Mouse (Mus musculus) spleen, adult 2 months (tissue): ENCODE results near the gene Adora3. TPM values are rescaled to one million over a fixed set of nuclear protein-coding genes. Genes with fewer than 3 reads are reported as not detected.
A peak's percentile ranks its signal among the peaks of the same experiment; 100 is the strongest.

Experiments
- DNase-seq, 2 experiments: peaks; one replicate each; pipeline versions ENCODE4 v3.0.0 to v3.0.0-alpha.2; 2012 to 2021; ENCODE audit warnings: low spot score in 2 of 2, low read depth in 1 of 2
- H3K27ac ChIP-seq: fragments of 200-500 bp; 2 replicates; pipeline ENCODE4 v1.5.1; 2012; ENCODE audit warnings: low read length, inconsistent platforms; ENCODE audit not compliant: insufficient read depth
- H3K27me3 ChIP-seq: fragments of 200-500 bp; 2 replicates; pipeline ENCODE4 v1.6.1; 2012; ENCODE audit warnings: mild to moderate bottlenecking, moderate library complexity, low read length, inconsistent platforms; ENCODE audit not compliant: control insufficient read depth, insufficient read depth
- H3K36me3 ChIP-seq: fragments of 200-500 bp; 2 replicates; pipeline ENCODE4 v1.6.1; 2012; ENCODE audit warnings: mild to moderate bottlenecking, low read length, inconsistent platforms; ENCODE audit not compliant: control insufficient read depth, insufficient read depth
- H3K4me1 ChIP-seq: fragments of 200-500 bp; 2 replicates; pipeline ENCODE4 v1.6.1; 2011; ENCODE audit warnings: inconsistent platforms; ENCODE audit not compliant: control insufficient read depth, insufficient read depth, insufficient read length
- H3K4me3 ChIP-seq: fragments of 200-500 bp; 2 replicates; pipeline ENCODE4 v1.5.1; 2011; ENCODE audit warnings: mild to moderate bottlenecking, inconsistent platforms; ENCODE audit not compliant: insufficient read depth, insufficient read length; ENCODE audit errors: extremely low read depth
- CTCF ChIP-seq: fragments of 200-500 bp; IDR thresholded peaks from 2 replicates; pipeline ENCODE4 v1.5.1; 2011; ENCODE audit warnings: mild to moderate bottlenecking, inconsistent platforms; ENCODE audit not compliant: insufficient read depth, insufficient read length, insufficient replicate concordance; ENCODE audit errors: extremely low read depth
- POLR2A ChIP-seq: fragments of 200-500 bp; IDR thresholded peaks from 2 replicates; pipeline ENCODE4 v1.6.1; 2011; ENCODE audit warnings: low read depth, low read length, inconsistent platforms
- WGBS: fragments of 180-500 bp; shearing (Covaris S2); methylation state at CpG from one replicate; pipeline ENCODE4 v1.1.7; 2018; 5-methylcytosine and 5-hydroxymethylcytosine counted together
- polyA plus RNA-seq: library from polyadenylated mRNA; depleted of rRNA; stranded (reverse); fragments of >200 nt; gene quantifications from 2 replicates; pipeline ENCODE4 v1.2.3, GENCODE M21; 2012; rRNA removed

The Adora3 gene
- polyA plus RNA-seq, 1 experiment: 0.32 TPM

DNA sequence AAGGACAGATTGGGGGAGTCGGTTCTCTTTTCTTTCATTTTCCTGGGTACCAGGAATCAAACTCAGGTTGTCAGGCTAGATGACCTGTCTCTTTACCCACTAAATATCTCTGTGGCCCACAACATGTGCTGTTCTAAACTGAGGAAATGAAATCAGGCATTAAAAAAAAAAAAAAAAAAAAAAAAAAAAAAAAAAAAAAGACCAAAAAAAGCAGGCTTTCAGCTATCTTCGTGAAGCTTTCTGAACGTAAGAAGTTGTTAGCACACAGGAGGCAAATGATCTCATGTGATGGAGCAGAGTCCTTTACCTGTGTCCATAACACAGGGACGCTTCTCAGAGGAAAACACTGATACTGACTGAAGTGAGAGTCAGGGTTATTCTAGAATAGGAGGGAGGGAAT lies 65.5 kb downstream of the Adora3 start:
- 65% methylated on average over 4 of the region's 4 CpGs for WGBS
- 0 out of 2 replicates have a peak, but pooled peaks cover 4% of the 10 kb centered on the region for H3K4me1 ChIP-seq
- DNase-seq: no peak
- no peak overlapping the region for H3K27ac ChIP-seq
- H3K27me3 ChIP-seq: no peaks in the 10 kb centered on the region
- TF ChIP-seq CTCF: no peak
- TF ChIP-seq POLR2A: no peak
- no peak overlapping the region for H3K4me3 ChIP-seq
- peaks cover 2% of the 10 kb centered on the region; the same call in 1 of the 2 replicates for H3K36me3 ChIP-seq

DNA sequence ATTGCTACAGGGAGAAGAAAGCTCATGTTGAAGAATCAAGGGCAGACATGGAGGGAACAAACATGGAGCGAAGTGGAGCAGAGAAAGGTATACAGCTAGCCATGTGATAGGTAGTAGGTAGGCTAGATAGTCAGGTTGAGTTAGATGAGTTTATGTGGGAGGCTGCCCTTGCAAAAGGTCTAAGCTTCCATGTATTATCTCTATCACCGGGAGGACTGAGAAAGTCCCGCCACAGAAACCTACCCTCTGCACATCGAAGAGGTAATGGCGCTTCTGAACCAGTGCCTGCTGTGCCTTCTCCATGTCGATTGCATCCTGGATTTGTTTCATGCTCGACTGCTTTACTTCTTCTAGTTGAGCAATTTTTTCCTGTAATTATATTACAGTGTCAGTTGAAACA lies 80.7 kb downstream of the Adora3 start:
- 93% methylated on average over 7 of the region's 7 CpGs for WGBS
- no peaks in the 10 kb centered on the region for H3K27me3 ChIP-seq
- DNase-seq: no peak
- no peak overlapping the region for H3K4me3 ChIP-seq
- no peak for TF ChIP-seq POLR2A
- TF ChIP-seq CTCF: no peak
- H3K36me3 ChIP-seq: peaks cover 39% of the 10 kb centered on the region
- H3K4me1 ChIP-seq: no peaks in the 10 kb centered on the region
- no peak overlapping the region for H3K27ac ChIP-seq

DNA sequence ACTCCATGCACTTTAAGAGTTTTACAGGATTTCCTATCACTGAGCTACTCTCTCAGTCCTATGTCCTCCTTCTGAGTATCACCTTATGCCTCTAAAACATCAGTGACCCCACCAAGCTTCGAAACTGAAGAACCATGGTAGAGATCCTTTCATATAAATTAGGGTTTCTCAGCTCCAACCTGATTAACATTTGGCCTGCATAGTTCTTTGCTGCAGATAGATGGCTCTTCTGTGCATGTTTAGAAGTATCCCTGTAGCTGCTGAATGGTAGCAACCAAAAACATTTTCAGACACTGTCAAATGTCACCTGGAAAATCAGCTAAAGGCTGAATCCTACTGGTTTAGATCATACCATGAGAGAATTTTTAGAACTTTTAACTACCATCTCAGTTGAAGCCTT lies 86.6 kb downstream of the Adora3 start:
- H3K4me3 ChIP-seq: no peak overlapping the region
- no peaks in the 10 kb centered on the region for H3K27me3 ChIP-seq
- no peak for TF ChIP-seq CTCF
- H3K36me3 ChIP-seq: peaks cover 16% of the 10 kb centered on the region
- WGBS: 78% methylated on average over 1 of the region's 1 CpGs
- peaks cover 4% of the 10 kb centered on the region; the same call in 1 of the 2 replicates for H3K4me1 ChIP-seq
- no peak for DNase-seq
- H3K27ac ChIP-seq: no peak overlapping the region

DNA sequence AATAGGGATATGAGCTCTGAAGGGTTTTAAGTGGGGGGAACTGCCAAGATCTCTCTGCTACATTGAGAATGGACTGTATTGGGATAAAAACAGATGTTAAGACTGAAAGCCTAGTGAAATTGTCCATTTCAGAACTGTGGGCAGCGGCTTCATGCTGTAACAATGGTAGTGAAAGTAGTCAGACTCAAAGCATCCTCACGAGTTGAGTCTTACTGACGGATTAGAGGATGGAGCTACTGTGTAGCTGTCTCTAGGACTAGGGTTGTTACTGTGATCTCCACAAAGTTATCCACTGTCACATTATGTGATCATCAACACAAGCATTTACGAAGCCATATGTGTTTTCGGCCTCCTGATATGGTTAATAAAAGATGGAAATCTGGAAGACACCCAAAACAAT lies 87.5 kb downstream of the Adora3 start:
- WGBS: 50% methylated on average over 5 of the region's 5 CpGs
- H3K4me3 ChIP-seq: peak overlapping the region; percentile 82
- no peak overlapping the region for H3K27ac ChIP-seq
- TF ChIP-seq CTCF (no peak), POLR2A (no peak)
- no peak for DNase-seq
- peaks cover 4% of the 10 kb centered on the region; the same call in 1 of the 2 replicates for H3K4me1 ChIP-seq
- no peaks in the 10 kb centered on the region for H3K27me3 ChIP-seq
- H3K36me3 ChIP-seq: peaks cover 13% of the 10 kb centered on the region

Other genes starting within 250 kb of the Adora3 start
- gene Ddx20, start 183.3 kb upstream of the Adora3 start, polyA plus RNA-seq: 10.7 and 35.7 TPM in 2 replicates
- gene Inka2, start 166.3 kb upstream of the Adora3 start, polyA plus RNA-seq: 0.66 and 0.68 TPM in 2 replicates
- gene Rap1a, start 69.5 kb upstream of the Adora3 start, polyA plus RNA-seq: 6.5 and 8.0 TPM in 2 replicates
- 0.85 and 1.1 TPM in 2 replicates for gene Tmigd3, start within 50 bp of the Adora3 start, polyA plus RNA-seq
- 17.9 and 18.8 TPM in 2 replicates for gene I830077J02Rik, start 61.8 kb downstream of the Adora3 start, polyA plus RNA-seq
- 25.7 and 36.5 TPM in 2 replicates for gene Wdr77, start 88.5 kb downstream of the Adora3 start, polyA plus RNA-seq
- 48.1 and 56.9 TPM in 2 replicates for gene Atp5f1, start 89.2 kb downstream of the Adora3 start, polyA plus RNA-seq
- 1.1 and 2.1 TPM in 2 replicates for gene Ovgp1, start 102.9 kb downstream of the Adora3 start, polyA plus RNA-seq
- 0.11 and 0.37 TPM in 2 replicates for gene Pifo, start 143.8 kb downstream of the Adora3 start, polyA plus RNA-seq
- 0.25 and 0.34 TPM in 2 replicates for gene Chil5, start 162.0 kb downstream of the Adora3 start, polyA plus RNA-seq
- 0.12 TPM in 1 of 2 replicates, not detected in the other for gene Chia1, start 242.4 kb downstream of the Adora3 start, polyA plus RNA-seq